Comparison of ENCODE assay signal across 8 mouse cellular contexts in the genomic region with DNA sequence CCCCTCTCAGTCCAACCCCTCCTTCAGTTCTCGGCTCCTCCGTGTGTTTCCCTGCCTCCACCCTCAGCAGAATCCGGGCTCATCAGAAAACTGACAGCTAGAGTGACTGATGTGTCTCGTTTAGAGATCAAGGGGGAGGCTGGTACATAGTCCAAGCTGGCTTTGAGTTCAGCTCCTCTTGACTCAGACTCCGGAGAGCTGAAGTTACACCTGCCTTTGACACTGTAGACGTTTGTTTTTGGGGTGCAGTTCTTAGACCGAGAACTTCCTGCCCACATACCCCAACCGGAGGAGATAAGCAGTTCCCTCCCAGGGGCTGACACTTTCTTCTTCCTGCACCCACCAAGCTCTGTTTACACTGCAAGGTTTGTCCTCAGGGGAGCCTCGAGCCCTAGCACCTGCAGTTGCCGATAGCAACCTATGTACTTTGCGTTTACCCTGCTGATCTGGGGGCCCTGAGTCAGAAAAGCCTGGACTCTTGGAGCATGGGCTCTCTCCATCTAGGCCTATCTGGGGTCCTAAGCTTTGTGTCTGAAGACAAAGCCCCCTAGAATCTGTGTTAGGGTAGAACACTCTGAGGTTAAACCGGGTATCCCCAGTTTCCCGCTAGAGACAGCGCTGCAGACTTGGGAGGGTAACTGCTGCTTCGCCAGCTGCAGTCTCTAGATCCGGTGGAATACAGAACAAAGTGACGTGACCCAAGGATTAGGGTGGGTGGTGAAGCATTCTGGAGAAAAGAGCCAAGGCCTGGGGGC. TPM values are rescaled to one million over a fixed set of nuclear protein-coding genes. Genes with fewer than 3 reads are reported as not detected.
DNase-seq lines count a peak whose midpoint lies in the region; ATAC-seq and TF ChIP-seq lines count a peak whose summit lies in the region.

No protein-coding gene starts in this region.

- H3K4me3 ChIP-seq in kidney, embryonic 16.5 days (ENCODE audit: low read length): peak overlapping the region; percentile 68
- peak overlapping the region; percentile 48 for H3K4me3 ChIP-seq in macrophage (ENCODE audit: inconsistent target)
- peak overlapping the region; percentile 90 for H3K4me3 ChIP-seq in spleen, adult 2 months (ENCODE audit: extremely low read depth, insufficient read depth, insufficient read length)

- H3K9ac ChIP-seq in kidney, embryonic 16.5 days (replicated peaks; ENCODE audit: low read length): peak overlapping the region; percentile 76

- no peak overlapping the region for H3K27ac ChIP-seq in kidney, embryonic 16.5 days (ENCODE audit: low read length)
- H3K27ac ChIP-seq in macrophage: peak overlapping the region; percentile 62
- H3K27ac ChIP-seq in spleen, adult 2 months (ENCODE audit: insufficient read depth, low read length): peak overlapping the region; percentile 97

- H3K36me3 ChIP-seq in kidney, embryonic 16.5 days (ENCODE audit: insufficient read depth, low read length): no peaks in the 10 kb centered on the region
- H3K36me3 ChIP-seq in macrophage (ENCODE audit: inconsistent target): no peaks in the 10 kb centered on the region
- no peaks in the 10 kb centered on the region for H3K36me3 ChIP-seq in spleen, adult 2 months (ENCODE audit: control insufficient read depth, insufficient read depth, low read length)

- H3K9me3 ChIP-seq in kidney, embryonic 16.5 days (ENCODE audit: low read length): no peaks in the 10 kb centered on the region

- intact Hi-C loops in left cerebral cortex, postnatal 36 days (cut with DNase I): no loop called here

- H3K79me2 ChIP-seq in macrophage (ENCODE audit: inconsistent target): peaks cover 45% of the 10 kb centered on the region; the same call in 1 of the 2 replicates

- peak; percentile 17; the same call in 1 of the 2 replicates for TF ChIP-seq POLR2A in spleen, adult 2 months (IDR thresholded peaks at IDR 0.05; ENCODE audit: low read depth, low read length)

- H3K4me1 ChIP-seq in kidney, embryonic 16.5 days (ENCODE audit: insufficient read depth, low read length): peaks cover 12% of the 10 kb centered on the region
- H3K4me1 ChIP-seq in spleen, adult 2 months (ENCODE audit: control insufficient read depth, insufficient read depth, insufficient read length): peaks cover 42% of the 10 kb centered on the region; the same call in 1 of the 2 replicates

- no peak for TF ChIP-seq CTCF in spleen, adult 2 months (IDR thresholded peaks at IDR 0.05; ENCODE audit: extremely low read depth, insufficient read depth, insufficient read length, insufficient replicate concordance)

- peak overlapping the region; percentile 94 for H3K4me2 ChIP-seq in kidney, embryonic 16.5 days (replicated peaks; ENCODE audit: low read depth, low read length)

- DNase-seq in B cell, adult 2 months: peak; percentile 78 to 80
- DNase-seq in spleen, adult 2 months (ENCODE audit: low read depth in 1 of 2, low spot score in 2 of 2): peak; percentile 67 to 77
- DNase-seq in left cerebral cortex, postnatal 36 days (ENCODE audit: low spot score in 2 of 2): no peak
- DNase-seq in cerebellum, adult 9-10 months: no peak

- peaks cover 6% of the 10 kb centered on the region for H3K27me3 ChIP-seq in kidney, embryonic 16.5 days (ENCODE audit: insufficient read depth, low read length)
- H3K27me3 ChIP-seq in spleen, adult 2 months (ENCODE audit: control insufficient read depth, insufficient read depth, low read length): no peaks in the 10 kb centered on the region

- ATAC-seq in activated CD4-positive, CD25-positive, alpha-beta regulatory T cell, adult 4 months: peak; percentile 91
- ATAC-seq in granulocyte monocyte progenitor cell, adult 5-6 weeks (replicated peaks; ENCODE audit: poor library complexity, severe bottlenecking): peak; percentile 24
- peak; percentile 42; the same call in 1 of the 2 replicates for ATAC-seq in kidney, embryonic 16.5 days (ENCODE audit: low FRiP score, low TSS enrichment)

- 5% methylated on average over 17 of the region's 17 CpGs for WGBS in kidney, embryonic 16.5 days
- 3% methylated on average over 17 of the region's 17 CpGs for WGBS in macrophage (ENCODE audit: missing documents)
- WGBS in spleen, adult 2 months: 2% methylated on average over 17 of the region's 17 CpGs

RNA-seq across cellular contexts. Expression of a gene that starts 1.1 kb away (rescaled TPM):
- 10 to 100 TPM; 13.5 to 13.6 TPM for polyA plus RNA-seq in activated CD4-positive, CD25-positive, alpha-beta regulatory T cell, adult 4 months (2017; shearing (Covaris generic))
- 13.1 and 14.5 TPM in 2 replicates for total RNA-seq in granulocyte monocyte progenitor cell, adult 5-6 weeks (2014; fragmentation: Nextera tagmentation)
- total RNA-seq in granulocyte monocyte progenitor cell, adult 5-6 weeks (2017): 8.1 and 12.2 TPM in 2 replicates
- polyA plus RNA-seq in kidney, embryonic 16.5 days (2015; fragmentation: Nextera tagmentation; extraction: Ambion mirVana): 14.5 and 15.7 TPM in 2 replicates
- total RNA-seq in macrophage (2018; cell fraction: chromatin; rRNA removed): 10 to 100 TPM in 24 of 26 experiments, 1 to 10 TPM in 2; 5.4 to 77.7 (median 35.0) TPM
- 10 to 100 TPM; 12.7 to 34.3 (median 23.3) TPM for total RNA-seq in macrophage (2018; cell fraction: cytosol; rRNA removed)
- total RNA-seq in macrophage (2018; cell fraction: nucleus; rRNA removed): 10 to 100 TPM; 14.2 to 55.6 (median 31.4) TPM
- 18.0 to 26.5 TPM (median 21.7 TPM) in 3 replicates for polyA plus RNA-seq in macrophage (2018)
- 76.7 and 121 TPM in 2 replicates for polyA plus RNA-seq in spleen, adult 2 months (2012; rRNA removed)
- total RNA-seq in left cerebral cortex, postnatal 36 days (2021): 10 to 100 TPM; 18.1 to 18.5 TPM

RNA-seq across cellular contexts. Expression of a gene that starts 21.9 kb away (rescaled TPM):
- not detected for polyA plus RNA-seq in activated CD4-positive, CD25-positive, alpha-beta regulatory T cell, adult 4 months (2017; shearing (Covaris generic))
- not detected in 2 replicates for total RNA-seq in granulocyte monocyte progenitor cell, adult 5-6 weeks (2014; fragmentation: Nextera tagmentation)
- not detected in 2 replicates for total RNA-seq in granulocyte monocyte progenitor cell, adult 5-6 weeks (2017)
- not detected in 2 replicates for polyA plus RNA-seq in kidney, embryonic 16.5 days (2015; fragmentation: Nextera tagmentation; extraction: Ambion mirVana)
- total RNA-seq in macrophage (2018; cell fraction: chromatin; rRNA removed): not detected
- not detected for total RNA-seq in macrophage (2018; cell fraction: cytosol; rRNA removed)
- not detected for total RNA-seq in macrophage (2018; cell fraction: nucleus; rRNA removed)
- polyA plus RNA-seq in macrophage (2018): not detected in 3 replicates
- polyA plus RNA-seq in spleen, adult 2 months (2012; rRNA removed): not detected in 2 replicates
- total RNA-seq in left cerebral cortex, postnatal 36 days (2021): under 1 TPM in 1 of 2 experiments, not detected in 1; 0.09 TPM

RNA-seq across cellular contexts. Expression of a gene that starts 58.9 kb away (rescaled TPM):
- 10 to 100 TPM; 16.9 to 18.8 TPM for polyA plus RNA-seq in activated CD4-positive, CD25-positive, alpha-beta regulatory T cell, adult 4 months (2017; shearing (Covaris generic))
- 27.2 and 31.8 TPM in 2 replicates for total RNA-seq in granulocyte monocyte progenitor cell, adult 5-6 weeks (2014; fragmentation: Nextera tagmentation)
- 79.5 and 89.3 TPM in 2 replicates for total RNA-seq in granulocyte monocyte progenitor cell, adult 5-6 weeks (2017)
- 55.4 and 58.0 TPM in 2 replicates for polyA plus RNA-seq in kidney, embryonic 16.5 days (2015; fragmentation: Nextera tagmentation; extraction: Ambion mirVana)
- total RNA-seq in macrophage (2018; cell fraction: chromatin; rRNA removed): 10 to 100 TPM in 25 of 26 experiments, 1 to 10 TPM in 1; 9.0 to 45.3 (median 23.7) TPM
- 10 to 100 TPM; 20.5 to 41.8 (median 27.6) TPM for total RNA-seq in macrophage (2018; cell fraction: cytosol; rRNA removed)
- 10 to 100 TPM; 39.1 to 75.4 (median 55.1) TPM for total RNA-seq in macrophage (2018; cell fraction: nucleus; rRNA removed)
- polyA plus RNA-seq in macrophage (2018): 21.1 to 28.3 TPM (median 26.8 TPM) in 3 replicates
- 20.5 and 30.4 TPM in 2 replicates for polyA plus RNA-seq in spleen, adult 2 months (2012; rRNA removed)
- 10 to 100 TPM; 46.2 to 62.4 TPM for total RNA-seq in left cerebral cortex, postnatal 36 days (2021)

Comparison
In these comparisons a context has a peak if more than half of its experiments do, and no peak if none do; other contexts are left out.
1. DNase-seq: peak in B cell, adult 2 months (2 of 2) and spleen, adult 2 months (2 of 2); none in left cerebral cortex, postnatal 36 days (0 of 2) and cerebellum, adult 9-10 months (single experiment).
2. ATAC-seq: peak in every context shown above with its lines; median percentile 91 in activated CD4-positive, CD25-positive, alpha-beta regulatory T cell, adult 4 months; 42 in kidney, embryonic 16.5 days; 24 in granulocyte monocyte progenitor cell, adult 5-6 weeks.
3. Peak in every context shown above with its lines, with median percentiles within 50 percentile points of each other: H3K4me3 ChIP-seq.